Mouse (Mus musculus): ENCODE results near the gene Plcd1.

The Plcd1 gene

DNA sequence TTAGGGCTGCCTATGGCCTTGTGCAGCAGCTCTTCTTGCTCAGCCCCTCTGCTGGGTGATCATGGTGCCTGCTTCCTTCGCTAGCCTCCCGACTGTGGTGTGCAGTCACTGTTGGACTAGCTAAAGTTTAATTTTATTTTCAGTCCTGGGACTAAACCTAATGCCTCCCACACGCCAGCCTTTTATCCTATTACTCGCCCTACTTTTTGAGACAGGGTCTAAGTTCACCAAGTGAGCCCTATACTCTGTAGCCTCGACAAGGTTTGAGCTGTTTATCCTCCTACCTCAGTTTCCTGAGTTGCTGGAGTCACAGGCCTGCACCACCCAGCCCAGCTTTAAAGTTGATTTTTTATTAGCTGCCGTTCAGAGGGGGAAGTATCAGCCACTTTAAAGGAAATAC, 68.0 kb downstream of the Plcd1 start:
- no peak for DNase-seq (ENCODE audit: low read depth)

DNA sequence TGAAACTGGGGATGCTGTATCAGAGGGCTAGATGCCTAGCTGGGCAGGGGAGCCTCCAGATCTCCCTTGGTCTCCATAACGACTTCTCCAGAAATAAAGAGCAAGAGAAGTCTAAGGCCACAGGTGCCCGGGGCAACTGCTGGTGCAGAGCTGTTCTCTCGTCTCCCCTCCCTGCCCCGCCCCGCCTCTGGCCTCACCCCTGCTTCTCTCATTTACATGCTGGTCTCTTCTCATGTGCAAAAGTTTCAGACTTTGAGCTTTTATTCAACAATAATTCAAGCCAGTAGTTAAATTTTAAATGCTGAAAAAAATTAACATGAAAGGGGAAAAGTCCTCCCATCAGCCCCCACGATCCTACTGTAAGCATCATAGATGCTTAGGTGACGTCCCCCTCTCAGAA, 71.6 kb downstream of the Plcd1 start:
- no peak for DNase-seq (ENCODE audit: low read depth)
